Mouse (Mus musculus) forebrain, embryonic 11.5 days (tissue): ENCODE measurements around the gene Fbxo28. TPM values are rescaled to one million over a fixed set of nuclear protein-coding genes. Genes with fewer than 3 reads are reported as not detected.

Source experiments
- ATAC-seq: fragments of 200-750 bp; cut with Nextera tagmentation; replicated peaks from 2 replicates; pipeline ENCODE4 v1.8.0; 2017; ENCODE audit warnings: moderate TSS enrichment; ENCODE audit not compliant: low FRiP score
- DNase-seq: peaks from one replicate; pipeline ENCODE4 v3.0.0-alpha.2; 2017; ENCODE audit warnings: low spot score
- H3K27ac ChIP-seq: fragments of 300-500 bp; sonication (generic); 2 replicates; pipeline ENCODE4 v1.5.1; 2014; ENCODE audit warnings: low read depth, low read length
- H3K27me3 ChIP-seq: fragments of 300-500 bp; sonication (generic); 2 replicates; pipeline ENCODE4 v1.6.1; 2014; ENCODE audit warnings: mild to moderate bottlenecking, low read length, mixed read lengths; ENCODE audit not compliant: control insufficient read depth, insufficient read depth
- H3K36me3 ChIP-seq: fragments of 300-500 bp; sonication (generic); 2 replicates; pipeline ENCODE4 v1.6.1; 2014; ENCODE audit warnings: mild to moderate bottlenecking, low read length, moderate library complexity, mixed read lengths; ENCODE audit not compliant: control insufficient read depth, insufficient read depth
- H3K4me1 ChIP-seq: fragments of 300-500 bp; sonication (generic); replicated peaks from 2 replicates; pipeline ENCODE4 v1.6.1; 2014; ENCODE audit warnings: low read length, mixed read lengths; ENCODE audit not compliant: control insufficient read depth, insufficient read depth
- H3K4me2 ChIP-seq: fragments of 300-500 bp; sonication (generic); 2 replicates; pipeline ENCODE4 v1.6.1; 2014; ENCODE audit warnings: low read depth, mild to moderate bottlenecking, low read length, moderate library complexity, mixed read lengths; ENCODE audit not compliant: severe bottlenecking
- H3K4me3 ChIP-seq: fragments of 300-500 bp; sonication (generic); 2 replicates; pipeline ENCODE4 v1.5.1; 2014; ENCODE audit warnings: low read depth, low read length
- H3K9ac ChIP-seq: fragments of 300-500 bp; sonication (generic); 2 replicates; pipeline ENCODE4 v1.6.1; 2014; ENCODE audit warnings: low read length
- H3K9me3 ChIP-seq: fragments of 300-500 bp; sonication (generic); 2 replicates; pipeline ENCODE4 v1.6.1; 2016; ENCODE audit warnings: low read length, mixed read lengths; ENCODE audit not compliant: control insufficient read depth
- WGBS: fragments of 180-500 bp; shearing (Covaris S2); extraction: QIAGEN DNeasy Blood & Tissue Kit; methylation state at CpG from one replicate; pipeline ENCODE4 v1.1.7; 2014; 5-methylcytosine and 5-hydroxymethylcytosine counted together
- polyA plus RNA-seq: library from polyadenylated mRNA; unstranded; fragments of >200 nt; fragmentation: Nextera tagmentation; extraction: Ambion mirVana; gene quantifications from 2 replicates; pipeline ENCODE4 v1.2.1, GENCODE M21; 2014

The Fbxo28 gene
- polyA plus RNA-seq, 1 experiment from 2014 or later, result 27.7 TPM

DNA sequence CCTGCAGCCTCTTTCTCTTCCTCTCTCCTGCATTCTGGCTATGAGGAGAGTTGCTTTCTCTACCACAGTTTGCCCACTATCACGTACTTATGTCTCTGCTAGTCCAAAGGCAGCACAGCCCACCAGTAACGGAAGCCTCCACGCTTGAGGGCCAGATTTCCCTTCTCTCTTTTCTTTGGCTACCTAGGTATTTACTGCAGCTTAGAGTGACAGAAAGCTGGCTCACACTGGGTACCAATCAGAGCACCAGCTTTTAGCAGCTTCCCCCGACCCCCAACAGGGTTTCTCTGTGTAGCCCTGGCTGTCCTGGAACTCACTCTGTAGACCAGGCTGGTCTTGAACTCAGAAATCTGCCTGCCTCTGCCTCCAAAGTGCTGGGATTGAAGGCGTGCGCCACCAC is 36.1 kb upstream of the Fbxo28 start:
- H3K27ac ChIP-seq, result no peak overlapping the region
- H3K4me3 ChIP-seq, result no peak overlapping the region
- H3K9me3 ChIP-seq, result no peaks in the 10 kb centered on the region
- WGBS, result 78% methylated on average over 6 of the region's 6 CpGs
- H3K4me2 ChIP-seq, result no peak overlapping the region
- H3K36me3 ChIP-seq, result no peaks in the 10 kb centered on the region
- H3K9ac ChIP-seq, result no peak overlapping the region
- no peak for DNase-seq
- no peaks in the 10 kb centered on the region for H3K4me1 ChIP-seq
- no peaks in the 10 kb centered on the region for H3K27me3 ChIP-seq
- ATAC-seq, result no peak

DNA sequence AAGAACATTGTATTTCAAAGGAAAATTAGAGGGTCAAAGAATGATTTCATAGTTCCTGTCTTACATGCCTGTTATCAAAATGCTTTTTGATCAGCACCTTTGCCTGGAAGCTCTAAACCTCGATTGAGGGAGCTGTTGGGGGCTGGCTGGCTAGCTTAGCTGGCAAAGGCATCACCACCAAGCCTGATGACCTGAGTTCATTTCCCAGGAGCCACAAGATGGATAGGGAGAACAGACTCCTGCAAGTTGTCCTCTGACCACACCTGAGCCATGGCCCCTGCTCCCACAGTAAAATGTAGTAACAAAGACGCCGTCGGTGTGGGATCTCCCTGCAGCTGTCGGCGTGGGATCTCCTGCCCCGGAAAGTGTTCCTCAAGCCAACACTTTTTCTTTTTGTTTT is 35.4 kb upstream of the Fbxo28 start:
- ATAC-seq (no peak), DNase-seq (no peak)
- H3K4me1 ChIP-seq, result no peaks in the 10 kb centered on the region
- H3K27me3 ChIP-seq, result no peaks in the 10 kb centered on the region
- 94% methylated on average over 7 of the region's 7 CpGs for WGBS
- H3K4me3 ChIP-seq, result no peak overlapping the region
- H3K4me2 ChIP-seq, result no peak overlapping the region
- H3K9me3 ChIP-seq, result no peaks in the 10 kb centered on the region
- H3K27ac ChIP-seq, result no peak overlapping the region
- H3K36me3 ChIP-seq, result no peaks in the 10 kb centered on the region
- H3K9ac ChIP-seq, result no peak overlapping the region

DNA sequence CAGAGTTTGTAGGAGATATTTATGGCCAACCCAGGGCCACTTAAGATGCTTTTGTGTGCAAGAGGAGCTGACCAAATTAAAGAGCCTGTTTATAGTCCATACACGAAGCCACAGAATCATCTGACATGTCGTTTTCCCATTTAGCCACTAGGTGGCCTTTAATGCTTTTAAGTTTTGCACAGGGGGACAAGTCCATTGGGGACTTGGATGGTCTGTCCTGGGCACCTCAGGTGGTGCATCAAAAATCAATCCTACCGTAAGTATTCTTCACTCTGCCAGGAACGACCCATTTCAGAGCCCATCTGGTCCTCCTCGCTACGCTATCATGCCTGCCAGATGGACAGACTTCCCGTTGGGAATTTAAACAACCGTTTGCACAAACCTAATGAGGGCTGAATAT is 34.8 kb upstream of the Fbxo28 start:
- no peaks in the 10 kb centered on the region for H3K36me3 ChIP-seq
- no peak overlapping the region for H3K4me2 ChIP-seq
- H3K9ac ChIP-seq, result no peak overlapping the region
- peak; percentile 46; the same call in 1 of the 2 replicates for ATAC-seq
- H3K4me1 ChIP-seq, result no peaks in the 10 kb centered on the region
- 33% methylated on average over 8 of the region's 8 CpGs for WGBS
- no peaks in the 10 kb centered on the region for H3K27me3 ChIP-seq
- no peaks in the 10 kb centered on the region for H3K9me3 ChIP-seq
- no peak for DNase-seq
- no peak overlapping the region for H3K4me3 ChIP-seq
- H3K27ac ChIP-seq, result no peak overlapping the region

DNA sequence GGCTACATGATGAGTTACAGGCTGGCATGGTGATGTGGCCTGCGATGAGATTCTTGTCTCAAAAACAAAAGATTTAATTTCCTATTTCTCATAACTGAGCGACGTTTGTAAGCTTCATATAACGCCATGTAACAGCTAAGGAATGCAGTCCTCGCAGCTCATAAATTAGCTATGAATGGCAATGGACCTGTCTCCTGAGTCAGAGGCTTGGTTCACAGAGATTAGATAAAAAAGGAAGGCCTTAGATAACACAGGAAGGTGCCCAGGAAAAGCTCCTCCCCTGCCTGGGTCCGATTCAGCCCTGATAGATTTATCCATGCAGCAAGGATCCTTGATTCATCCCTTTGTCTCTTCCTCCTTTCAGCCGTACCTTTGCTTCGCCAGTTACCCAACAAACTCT is 30.5 kb upstream of the Fbxo28 start:
- DNase-seq, result no peak
- H3K27me3 ChIP-seq, result no peaks in the 10 kb centered on the region
- H3K9me3 ChIP-seq, result no peaks in the 10 kb centered on the region
- no peak overlapping the region for H3K4me2 ChIP-seq
- WGBS, result 84% methylated on average over 8 of the region's 8 CpGs
- no peaks in the 10 kb centered on the region for H3K4me1 ChIP-seq
- H3K27ac ChIP-seq, result no peak overlapping the region
- H3K4me3 ChIP-seq, result no peak overlapping the region
- no peak overlapping the region for H3K9ac ChIP-seq
- ATAC-seq, result no peak
- H3K36me3 ChIP-seq, result no peaks in the 10 kb centered on the region

DNA sequence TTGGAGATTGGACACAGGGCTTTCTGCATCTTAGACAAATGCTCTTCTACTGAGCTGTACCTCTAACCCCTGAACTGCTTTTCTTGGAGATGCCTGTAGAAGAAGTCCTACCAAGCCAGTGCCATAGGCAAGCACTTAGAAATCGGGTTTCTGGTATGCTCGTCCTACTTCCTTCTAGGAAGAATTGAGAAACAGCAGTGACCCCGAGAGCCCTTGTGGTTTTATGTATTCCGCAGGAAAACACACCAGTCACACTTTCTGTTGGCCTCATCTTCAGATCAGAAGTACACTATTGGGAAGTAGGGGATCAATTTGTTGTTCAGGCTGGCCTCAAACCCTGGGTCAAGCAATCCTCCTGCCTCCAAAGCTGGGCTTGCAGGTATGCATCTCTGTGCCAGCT is 28.0 kb upstream of the Fbxo28 start:
- DNase-seq (no peak), ATAC-seq (no peak)
- Histone ChIP-seq H3K4me1 (no peaks in the 10 kb centered on the region), H3K9ac (no peak overlapping the region), H3K27ac (no peak overlapping the region), H3K4me3 (no peak overlapping the region), H3K9me3 (no peaks in the 10 kb centered on the region), H3K27me3 (no peaks in the 10 kb centered on the region), H3K36me3 (no peaks in the 10 kb centered on the region), H3K4me2 (no peak overlapping the region)
- 87% methylated on average over 4 of the region's 4 CpGs for WGBS

DNA sequence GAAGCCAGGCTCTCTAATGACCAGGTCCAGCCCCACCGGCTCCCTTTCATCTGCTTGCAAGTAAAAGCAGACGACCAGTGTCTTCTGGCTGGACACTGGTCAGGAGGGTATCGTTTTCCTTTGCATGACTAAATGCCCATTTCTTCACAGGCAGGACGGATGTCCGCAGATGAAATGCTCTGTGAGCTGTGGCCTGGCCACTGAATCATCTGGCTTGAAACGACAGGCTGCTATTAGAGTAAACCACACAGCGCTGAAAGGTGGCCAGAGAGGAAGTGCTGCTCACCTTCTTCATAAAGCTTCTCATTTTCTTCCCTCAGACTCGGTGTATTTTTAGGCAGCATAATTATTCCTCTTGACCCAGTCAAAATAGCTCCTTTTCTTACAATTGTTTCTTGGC is 27.4 kb upstream of the Fbxo28 start:
- Histone ChIP-seq H3K27me3 (no peaks in the 10 kb centered on the region), H3K9me3 (no peaks in the 10 kb centered on the region), H3K4me3 (no peak overlapping the region), H3K9ac (no peak overlapping the region), H3K4me2 (no peak overlapping the region), H3K4me1 (no peaks in the 10 kb centered on the region; the same call in 1 of the 2 replicates), H3K36me3 (no peaks in the 10 kb centered on the region), H3K27ac (no peak overlapping the region)
- ATAC-seq (no peak), DNase-seq (no peak)
- 79% methylated on average over 8 of the region's 8 CpGs for WGBS

DNA sequence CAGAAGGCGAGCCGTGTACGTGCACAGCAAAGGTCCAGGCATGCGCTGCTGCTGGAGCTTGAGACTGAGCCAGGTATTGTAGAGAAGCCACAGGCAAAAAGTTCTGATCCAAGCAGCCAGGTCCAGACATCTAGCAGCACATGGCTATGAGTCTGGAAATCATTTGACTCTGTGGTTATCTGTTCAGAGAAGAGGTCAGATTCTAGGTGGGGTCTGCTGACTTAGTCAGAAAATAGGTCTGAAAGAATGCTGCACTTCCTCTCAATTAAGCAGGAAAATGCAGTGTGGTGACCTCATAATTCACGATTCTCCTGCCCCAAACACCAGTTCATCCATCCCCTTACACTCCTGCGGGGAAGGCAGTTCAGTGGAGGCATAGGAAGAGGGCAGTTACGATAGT is 26.9 kb upstream of the Fbxo28 start:
- Histone ChIP-seq H3K4me2 (no peak overlapping the region), H3K4me3 (no peak overlapping the region), H3K4me1 (no peaks in the 10 kb centered on the region; the same call in 1 of the 2 replicates), H3K27me3 (no peaks in the 10 kb centered on the region), H3K36me3 (no peaks in the 10 kb centered on the region), H3K9ac (no peak overlapping the region), H3K9me3 (no peaks in the 10 kb centered on the region), H3K27ac (no peak overlapping the region)
- WGBS, result 78% methylated on average over 7 of the region's 7 CpGs
- ATAC-seq, result no peak
- DNase-seq, result no peak

DNA sequence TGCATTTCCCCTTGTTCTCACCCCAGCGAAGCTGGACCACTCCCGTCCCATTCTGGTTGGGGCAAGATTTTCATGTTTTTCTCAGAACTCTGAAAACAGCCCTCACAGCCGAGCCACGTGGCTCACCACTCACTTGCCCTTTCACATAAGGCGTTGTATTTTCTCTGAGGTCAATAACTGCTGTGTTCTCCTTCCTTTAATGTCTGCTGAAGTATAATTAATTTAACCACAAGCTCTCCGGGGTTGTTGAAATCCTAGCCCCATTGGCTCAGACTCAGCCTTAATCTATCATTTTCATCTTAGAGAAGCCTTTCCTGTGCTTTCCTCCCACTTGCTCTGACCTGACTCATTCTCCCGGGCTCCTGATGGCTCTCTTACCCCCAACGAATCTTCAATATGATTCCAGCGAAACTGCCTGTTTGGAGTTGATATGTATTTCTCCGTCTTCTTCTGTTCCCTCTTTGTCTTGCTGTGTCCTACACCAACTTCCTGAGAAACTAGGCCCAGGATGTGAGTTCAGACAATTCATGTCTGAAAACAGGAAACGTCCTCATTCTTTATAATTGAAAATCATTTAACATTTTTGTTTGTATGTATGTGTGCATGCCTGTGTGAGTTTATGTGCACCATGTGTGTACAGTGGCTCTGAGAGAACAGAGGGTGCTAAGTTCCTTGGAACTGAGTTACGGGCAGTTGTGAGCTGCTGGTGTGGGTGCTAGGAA is 22.4 kb upstream of the Fbxo28 start:
- Histone ChIP-seq H3K9me3 (no peaks in the 10 kb centered on the region), H3K4me1 (no peaks in the 10 kb centered on the region; the same call in 1 of the 2 replicates), H3K9ac (no peak overlapping the region), H3K4me3 (no peak overlapping the region), H3K4me2 (no peak overlapping the region), H3K27me3 (no peaks in the 10 kb centered on the region), H3K36me3 (no peaks in the 10 kb centered on the region), H3K27ac (no peak overlapping the region)
- 61% methylated on average over 12 of the region's 12 CpGs for WGBS
- ATAC-seq (no peak), DNase-seq (no peak)

DNA sequence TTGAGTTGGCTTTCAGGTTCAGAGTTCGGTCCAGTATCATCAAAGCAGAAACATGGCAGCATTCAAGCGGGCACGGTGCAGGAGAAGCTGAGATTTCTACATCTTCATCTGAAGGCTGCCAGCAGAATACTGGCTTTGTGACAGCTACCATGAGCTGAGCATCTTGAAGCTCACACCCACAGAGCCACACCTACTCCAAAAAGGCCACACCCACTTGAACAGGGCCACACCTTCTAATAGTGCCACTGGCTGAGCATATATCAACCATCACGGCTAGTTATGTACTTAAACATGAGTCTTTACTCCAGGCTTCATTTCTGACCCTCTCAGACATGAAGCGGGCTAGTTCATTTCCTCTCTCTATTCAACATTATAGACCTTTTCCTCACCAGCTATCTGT is 21.3 kb upstream of the Fbxo28 start:
- no peak overlapping the region for H3K4me2 ChIP-seq
- ATAC-seq, result no peak
- 95% methylated on average over 5 of the region's 5 CpGs for WGBS

More for the DNA sequence above, 21.3 kb upstream of the Fbxo28 start:
- Histone ChIP-seq H3K4me3 (no peak overlapping the region), H3K36me3 (no peaks in the 10 kb centered on the region), H3K27me3 (no peaks in the 10 kb centered on the region), H3K4me1 (no peaks in the 10 kb centered on the region; the same call in 1 of the 2 replicates), H3K9ac (no peak overlapping the region), H3K27ac (no peak overlapping the region), H3K9me3 (no peaks in the 10 kb centered on the region)
- no peak for DNase-seq
